Mouse (Mus musculus): ENCODE measurements around the gene Polr1d.

DNA sequence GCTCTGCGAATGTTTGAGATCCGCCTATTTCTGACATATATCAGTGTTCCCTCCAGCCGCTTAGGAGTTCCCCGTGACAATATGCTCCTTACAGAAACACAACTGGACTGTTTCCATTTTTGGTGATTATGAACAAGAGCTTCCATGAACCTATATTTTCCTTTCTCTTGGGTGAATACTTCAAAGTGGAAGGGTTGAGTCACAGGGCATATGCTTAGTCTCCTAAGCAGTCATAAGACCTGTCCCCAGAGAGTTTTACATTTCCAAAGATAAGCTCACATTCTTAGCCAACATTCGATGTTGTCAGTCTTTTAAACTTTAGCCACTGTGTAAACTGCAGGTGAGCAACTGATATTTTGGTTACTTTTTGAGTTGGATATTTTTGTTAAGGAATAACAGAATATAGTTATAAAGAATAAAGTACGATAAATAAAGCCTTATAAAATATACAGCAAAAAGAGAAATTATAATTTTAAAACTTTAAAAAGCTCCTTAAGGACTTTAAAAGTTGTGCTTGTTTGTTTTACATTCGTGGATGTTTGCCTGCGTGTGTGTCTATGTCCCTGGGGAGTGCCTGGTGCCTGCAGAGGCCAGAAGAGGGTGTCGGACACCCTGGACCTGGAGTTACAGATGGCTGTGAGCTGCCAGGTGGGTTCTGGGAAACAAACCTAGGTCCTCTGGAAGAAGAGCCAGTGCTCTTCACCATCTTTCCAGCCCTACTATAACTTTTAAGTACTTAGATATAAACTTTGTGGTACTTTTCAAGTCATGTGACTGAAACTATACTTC lies 19.0 kb upstream of the Polr1d start:
- TF ChIP-seq CTCF (IDR thresholded peaks at IDR 0.05; ENCODE audit: insufficient read depth, low read length) = no peak
- TF ChIP-seq POLR2A (IDR thresholded peaks at IDR 0.05; ENCODE audit: borderline replicate concordance, extremely low read depth, low read depth, low read length) = no peak
